Mouse (Mus musculus) hindbrain, postnatal 0 days (tissue): ENCODE data around the gene Ngrn. TPM values are rescaled to one million over a fixed set of nuclear protein-coding genes. Genes with fewer than 3 reads are reported as not detected.

Experiments used
- ATAC-seq: fragments of 200-750 bp; cut with Nextera tagmentation; 2 replicates; pipeline ENCODE4 v1.8.0; 2017; ENCODE audit warnings: mild to moderate bottlenecking, moderate TSS enrichment, moderate library complexity
- DNase-seq: peaks from one replicate; pipeline ENCODE4 v3.0.0-alpha.2; 2015; ENCODE audit warnings: low spot score
- H3K27ac ChIP-seq: fragments of 300-500 bp; sonication (generic); 2 replicates; pipeline ENCODE4 v1.5.1; 2014; ENCODE audit warnings: mild to moderate bottlenecking
- H3K27me3 ChIP-seq: fragments of 300-500 bp; sonication (generic); 2 replicates; pipeline ENCODE4 v1.6.1; 2014; ENCODE audit warnings: low read length, mixed read lengths; ENCODE audit not compliant: insufficient read depth
- H3K36me3 ChIP-seq: fragments of 300-500 bp; sonication (generic); 2 replicates; pipeline ENCODE4 v1.6.1; 2014; ENCODE audit warnings: low read length, mixed read lengths; ENCODE audit not compliant: insufficient read depth
- H3K4me1 ChIP-seq: fragments of 300-500 bp; sonication (generic); 2 replicates; pipeline ENCODE4 v1.6.1; 2014; ENCODE audit warnings: antibody characterized with exemption, low read length, mixed read lengths; ENCODE audit not compliant: insufficient read depth
- H3K4me2 ChIP-seq: fragments of 300-500 bp; sonication (generic); 2 replicates; pipeline ENCODE4 v1.6.1; 2014; ENCODE audit warnings: low read depth, mild to moderate bottlenecking, low read length, moderate library complexity, mixed read lengths
- H3K4me3 ChIP-seq: fragments of 300-500 bp; sonication (generic); 2 replicates; pipeline ENCODE4 v1.5.1; 2014; ENCODE audit warnings: low read length
- H3K9ac ChIP-seq: fragments of 300-500 bp; sonication (generic); replicated peaks from 2 replicates; pipeline ENCODE4 v1.6.1; 2014; ENCODE audit warnings: mild to moderate bottlenecking, low read length, moderate library complexity, mixed read lengths
- H3K9me3 ChIP-seq: fragments of 300-500 bp; sonication (generic); 2 replicates; pipeline ENCODE4 v1.6.1; 2016; ENCODE audit warnings: low read length, mixed read lengths
- CTCF ChIP-seq: IDR thresholded peaks from 2 replicates; pipeline ENCODE4 v1.5.1; 2016; ENCODE audit warnings: antibody characterized with exemption, control low read depth, low read depth
- WGBS: fragments of 180-500 bp; shearing (Covaris S2); extraction: QIAGEN DNeasy Blood & Tissue Kit; methylation state at CpG from one replicate; pipeline ENCODE4 v1.1.7; 2014; 5-methylcytosine and 5-hydroxymethylcytosine counted together
- polyA plus RNA-seq: library from polyadenylated mRNA; unstranded; fragments of >200 nt; fragmentation: Nextera tagmentation; extraction: Ambion mirVana; gene quantifications from 2 replicates; pipeline ENCODE4 v1.2.1, GENCODE M21; 2015
- total RNA-seq: library from RNA; depleted of rRNA; stranded (reverse); fragments of >200 nt; gene quantifications from 2 replicates; pipeline ENCODE4 v1.2.3, GENCODE M21; 2014

Ngrn gene
- total and polyA plus RNA-seq, 2 experiments from 2014 or later = 48.6 to 69.8 TPM

DNA sequence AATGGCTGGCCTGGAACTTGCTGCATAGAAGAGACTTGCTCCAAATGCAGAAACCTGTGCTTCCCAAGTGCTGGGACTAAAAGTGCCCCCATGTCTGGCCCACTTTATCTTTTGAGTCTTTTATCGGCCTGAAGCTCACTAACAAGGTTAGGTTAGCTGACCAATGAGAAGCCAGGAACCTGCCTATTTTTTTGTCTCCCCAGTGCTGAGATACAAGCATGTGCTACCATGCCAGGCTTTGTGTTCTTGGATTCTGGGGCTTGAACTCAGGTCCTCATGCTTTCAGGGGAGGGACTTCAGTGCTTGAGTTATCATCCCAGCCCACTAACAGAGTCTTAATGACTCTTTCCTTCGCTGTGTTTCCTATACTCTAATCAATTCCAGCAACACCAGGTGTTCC is 3.3 kb upstream of the Ngrn start:
- no peak for DNase-seq
- 80% methylated on average over 2 of the region's 2 CpGs for WGBS
- no peak for ATAC-seq
- Histone ChIP-seq H3K4me3 (no peak overlapping the region), H3K9ac (no peak overlapping the region), H3K36me3 (no peaks in the 10 kb centered on the region), H3K4me1 (peaks cover 10% of the 10 kb centered on the region), H3K27me3 (peaks cover 28% of the 10 kb centered on the region), H3K4me2 (no peak overlapping the region), H3K9me3 (no peaks in the 10 kb centered on the region), H3K27ac (no peak overlapping the region)
- TF ChIP-seq CTCF = no peak

DNA sequence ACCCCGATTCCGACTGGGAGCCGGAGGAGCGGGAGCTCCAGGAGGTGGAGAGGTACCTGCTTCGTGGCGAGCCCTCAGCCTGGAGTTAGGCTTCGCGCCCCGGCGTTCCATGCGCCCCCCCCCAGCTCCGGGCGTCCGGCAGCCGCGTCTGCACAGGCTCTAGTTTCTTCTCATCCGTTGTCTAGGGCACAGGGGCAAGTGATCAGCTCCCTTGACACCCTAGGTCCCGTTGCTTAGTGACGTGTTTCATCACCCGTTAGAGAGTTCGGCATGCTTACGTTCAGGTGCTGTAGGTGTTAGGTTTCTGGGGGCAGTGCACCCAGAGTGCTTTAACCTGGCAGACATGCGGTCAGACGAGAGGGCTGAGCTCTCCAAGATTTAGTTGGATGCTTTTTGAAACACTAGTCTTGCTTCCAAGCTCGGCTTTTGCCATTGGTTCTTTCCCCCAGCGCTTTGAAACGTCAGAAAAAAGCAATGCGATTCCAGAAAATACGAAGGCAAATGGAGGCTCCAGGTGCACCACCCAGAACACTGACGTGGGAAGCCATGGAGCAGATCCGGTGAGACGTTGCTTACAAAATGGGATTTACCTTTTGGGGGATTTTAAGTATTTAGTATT is 466 bp downstream of the Ngrn start:
- peak overlapping the region; percentile 68 for H3K4me3 ChIP-seq
- H3K27ac ChIP-seq = peak overlapping the region; percentile 88
- peaks cover 21% of the 10 kb centered on the region for H3K36me3 ChIP-seq
- peak overlapping the region; percentile 73 for H3K9ac ChIP-seq
- TF ChIP-seq CTCF = no peak
- H3K4me1 ChIP-seq = peaks cover 10% of the 10 kb centered on the region
- H3K9me3 ChIP-seq = no peaks in the 10 kb centered on the region
- ATAC-seq (peak; percentile 72), DNase-seq (peak; percentile 47)
- 2% methylated on average over 29 of the region's 32 CpGs for WGBS
- H3K27me3 ChIP-seq = peaks cover 21% of the 10 kb centered on the region
- H3K4me2 ChIP-seq = peak overlapping the region; percentile 92

DNA sequence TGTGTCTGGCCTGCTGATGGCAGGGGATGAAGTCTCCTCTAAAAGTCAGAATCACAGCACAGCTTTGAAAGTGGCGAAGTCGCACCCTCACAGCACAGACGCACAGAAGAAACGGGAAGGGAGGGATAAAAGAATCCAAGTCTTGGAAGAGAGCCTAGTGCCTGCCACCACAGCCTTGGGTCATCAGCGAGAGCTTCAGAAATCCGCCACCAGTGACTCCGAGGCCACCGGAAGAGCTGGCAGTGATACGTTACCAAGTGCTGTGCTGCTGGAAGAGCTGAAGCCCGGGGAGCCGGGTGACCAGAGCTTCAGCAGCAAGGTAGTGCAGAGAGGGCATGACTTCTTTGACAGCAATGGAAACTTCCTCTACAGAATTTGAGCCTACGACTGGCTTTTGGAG is 3.6 kb downstream of the Ngrn start:
- Histone ChIP-seq H3K9me3 (no peaks in the 10 kb centered on the region), H3K27ac (no peak overlapping the region), H3K4me2 (no peak overlapping the region), H3K27me3 (0 out of 2 replicates have a peak, but pooled peaks cover 3% of the 10 kb centered on the region), H3K4me1 (peaks cover 10% of the 10 kb centered on the region), H3K9ac (no peak overlapping the region), H3K36me3 (peaks cover 27% of the 10 kb centered on the region), H3K4me3 (no peak overlapping the region)
- no peak for ATAC-seq
- no peak for DNase-seq
- 89% methylated on average over 12 of the region's 12 CpGs for WGBS
- TF ChIP-seq CTCF = no peak

DNA sequence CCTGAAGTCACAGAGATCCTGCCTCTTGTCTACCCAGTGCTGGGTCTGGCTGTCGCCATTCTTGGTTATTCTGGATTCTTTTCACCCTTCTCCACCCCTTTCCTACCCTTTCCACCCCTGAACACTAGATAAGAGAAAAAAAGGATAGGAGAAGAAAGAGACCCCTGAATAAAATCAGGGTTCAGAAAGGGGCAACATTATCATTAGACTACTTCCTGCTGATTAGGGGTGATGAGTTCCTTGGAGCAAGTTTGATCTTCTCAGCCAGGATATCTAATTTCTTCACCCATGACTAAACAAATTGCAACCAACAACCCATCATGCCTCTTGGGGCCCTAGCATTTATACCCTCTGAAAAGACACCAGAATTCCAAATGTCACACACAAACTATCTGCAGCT is 6.7 kb downstream of the Ngrn start:
- ATAC-seq (no peak), DNase-seq (no peak)
- no peaks in the 10 kb centered on the region for H3K9me3 ChIP-seq
- no peak overlapping the region for H3K4me2 ChIP-seq
- H3K4me3 ChIP-seq = no peak overlapping the region
- H3K27ac ChIP-seq = no peak overlapping the region
- peaks cover 29% of the 10 kb centered on the region for H3K36me3 ChIP-seq
- H3K27me3 ChIP-seq = no peaks in the 10 kb centered on the region
- no peak overlapping the region for H3K9ac ChIP-seq
- peaks cover 13% of the 10 kb centered on the region for H3K4me1 ChIP-seq
- no peak for TF ChIP-seq CTCF
- WGBS = 77% methylated on average over 1 of the region's 1 CpGs

DNA sequence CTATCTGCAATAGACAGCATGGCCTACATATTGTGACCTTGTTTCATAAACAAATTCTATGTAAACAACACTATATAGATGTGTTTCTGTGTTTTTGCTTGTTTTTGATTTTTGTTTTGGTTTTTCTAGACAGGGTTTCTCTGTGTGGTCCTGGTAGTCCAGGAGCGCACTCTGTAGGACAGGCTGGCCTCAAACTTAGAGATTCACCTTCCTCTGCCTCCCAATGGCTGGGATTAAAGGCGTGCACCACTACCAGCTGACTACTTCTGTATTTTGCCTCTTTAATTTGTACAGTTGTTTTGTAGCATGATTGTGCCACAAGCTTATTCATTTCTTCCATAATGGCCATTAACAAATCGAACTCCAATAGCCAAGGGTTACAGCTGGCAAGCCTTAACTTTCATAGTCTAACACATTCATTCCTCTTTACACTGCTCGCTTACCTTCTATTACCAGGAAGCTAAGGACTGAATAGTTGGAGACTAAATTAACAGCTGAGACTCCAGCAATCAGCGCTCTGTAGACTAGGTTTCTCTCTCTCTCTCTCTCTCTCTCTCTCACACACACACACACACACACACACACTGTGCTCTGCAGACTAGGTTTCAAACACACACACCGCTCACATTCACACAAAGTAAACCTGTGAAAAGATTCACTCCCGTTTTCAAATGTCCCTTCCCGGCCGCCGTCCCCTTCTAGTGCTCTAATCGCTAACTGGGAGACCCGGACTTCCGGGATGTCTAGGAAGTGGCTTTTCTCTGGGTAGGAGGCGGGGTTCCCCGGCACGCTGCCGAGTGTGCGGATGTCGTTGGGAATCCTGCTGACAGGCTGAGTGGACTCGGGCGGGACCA is 8.1 kb downstream of the Ngrn start, which contains the start of gene Vps33b:
Vps33b (plus strand) TSS at position 753 of the 854 bp plus-strand sequence.
- peak within 1 kb of the TSS; percentile 67 for H3K4me3 ChIP-seq
- H3K27me3 ChIP-seq = no peaks in the 10 kb centered on the region
- H3K4me1 ChIP-seq = peaks cover 13% of the 10 kb centered on the region
- H3K36me3 ChIP-seq = peaks cover 36% of the 10 kb centered on the region
- peak within 1 kb of the TSS; percentile 64 for H3K9ac ChIP-seq
- H3K27ac ChIP-seq = peak within 1 kb of the TSS; percentile 66
- no peaks in the 10 kb centered on the region for H3K9me3 ChIP-seq
- DNase-seq (peak; percentile 96), ATAC-seq (peak; percentile 93)
- TF ChIP-seq CTCF = no peak
- WGBS = 3% methylated on average over 21 of the region's 21 CpGs
- peak within 1 kb of the TSS; percentile 80 for H3K4me2 ChIP-seq

DNA sequence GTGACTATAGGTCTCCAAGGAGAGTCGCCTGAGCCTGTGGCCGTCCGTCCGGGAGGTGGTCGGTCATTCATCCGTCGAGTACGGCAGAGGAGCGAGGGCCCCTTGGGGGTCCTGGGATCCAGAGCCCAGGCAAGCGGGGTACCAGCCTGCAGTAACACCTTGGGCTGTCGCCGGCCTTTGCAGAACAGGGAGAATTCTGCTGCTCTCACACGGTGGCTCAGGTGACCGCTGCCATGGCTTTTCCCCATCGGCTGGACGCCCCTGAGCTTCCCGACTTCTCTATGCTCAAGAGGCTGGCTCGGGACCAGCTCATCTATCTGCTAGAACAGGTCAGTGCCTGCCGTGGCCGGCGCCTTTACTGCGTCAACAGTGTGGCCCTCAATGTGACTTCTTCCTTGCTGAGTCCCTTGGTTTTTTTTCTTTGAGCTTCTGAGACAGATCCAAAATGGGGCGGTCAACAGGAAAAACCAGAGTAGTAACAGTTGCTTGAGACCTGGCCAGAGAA is 8.8 kb downstream of the Ngrn start:
- peak; percentile 27 for DNase-seq
- peaks cover 37% of the 10 kb centered on the region for H3K36me3 ChIP-seq
- no peaks in the 10 kb centered on the region for H3K9me3 ChIP-seq
- peak overlapping the region; percentile 66 for H3K27ac ChIP-seq
- H3K4me1 ChIP-seq = peaks cover 13% of the 10 kb centered on the region
- peak; percentile 64; the same call in 1 of the 2 replicates for ATAC-seq
- WGBS = 1% methylated on average over 23 of the region's 23 CpGs
- no peaks in the 10 kb centered on the region for H3K27me3 ChIP-seq
- H3K4me2 ChIP-seq = peak overlapping the region; percentile 80
- peak overlapping the region; percentile 64 for H3K9ac ChIP-seq
- TF ChIP-seq CTCF = no peak
- peak overlapping the region; percentile 67 for H3K4me3 ChIP-seq

DNA sequence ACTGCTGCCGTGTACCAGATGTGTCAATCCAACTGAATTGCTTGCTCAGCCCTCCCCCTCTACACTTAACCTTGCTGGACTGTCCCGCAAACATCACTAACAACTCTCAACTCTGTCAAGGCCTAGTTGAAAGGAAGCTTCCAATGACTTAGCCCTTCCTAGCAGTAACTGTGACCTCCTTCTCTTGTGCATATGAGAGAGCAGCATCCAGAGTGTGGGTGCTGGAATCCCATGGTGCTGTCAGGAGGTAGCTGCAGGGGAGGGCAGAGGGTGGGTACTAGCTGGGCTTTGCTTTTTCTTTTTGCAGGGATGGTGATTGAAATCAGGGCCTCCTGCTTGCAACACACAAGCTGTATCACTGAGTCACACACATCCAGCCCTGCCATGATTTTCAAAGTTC is 12.4 kb downstream of the Ngrn start:
- Histone ChIP-seq H3K27ac (no peak overlapping the region), H3K27me3 (no peaks in the 10 kb centered on the region), H3K9ac (no peak overlapping the region), H3K4me2 (no peak overlapping the region), H3K4me1 (peaks cover 13% of the 10 kb centered on the region), H3K36me3 (peaks cover 39% of the 10 kb centered on the region), H3K9me3 (no peaks in the 10 kb centered on the region), H3K4me3 (no peak overlapping the region)
- no peak for ATAC-seq
- DNase-seq = no peak
- no peak for TF ChIP-seq CTCF
- WGBS = 93% methylated on average over 2 of the region's 2 CpGs
